Mouse (Mus musculus) G1E-ER4 (cell line): Measurements from ENCODE around the gene Acta2. TPM values are rescaled to one million over a fixed set of nuclear protein-coding genes. Genes with fewer than 3 reads are reported as not detected.

Experiments used
- GATA1 ChIP-seq: IDR thresholded peaks from one replicate; pipeline ENCODE4 v1.8.0; 2012; ENCODE audit warnings: low read length, inconsistent platforms
- polyA plus RNA-seq: library from polyadenylated mRNA; stranded (reverse); fragments of >175 nt; gene quantifications from 2 replicates; pipeline ENCODE4 v1.2.3, GENCODE M21; 2012

Gene Acta2
- polyA plus RNA-seq, 1 experiment = not detected

DNA sequence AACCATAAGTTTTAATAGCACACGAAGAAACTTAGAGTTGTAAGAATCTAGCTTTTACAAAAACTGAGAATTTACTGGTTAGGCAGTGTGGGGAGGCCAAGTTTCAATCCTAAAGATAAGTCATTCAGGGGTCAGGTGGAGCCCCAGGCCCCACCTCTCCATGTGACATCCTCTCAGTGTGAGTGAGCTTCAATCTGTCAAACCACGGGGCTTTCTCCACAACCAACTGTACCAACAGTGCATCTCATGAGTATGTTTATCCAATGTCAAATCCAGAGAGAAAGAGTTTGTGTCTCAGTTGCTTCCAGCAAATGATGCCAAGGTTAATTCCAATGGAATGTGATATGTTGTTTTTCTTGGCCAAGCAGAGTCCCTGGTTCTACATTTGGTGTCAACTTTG lies 29.4 kb upstream of the Acta2 start:
- no peak for TF ChIP-seq GATA1

DNA sequence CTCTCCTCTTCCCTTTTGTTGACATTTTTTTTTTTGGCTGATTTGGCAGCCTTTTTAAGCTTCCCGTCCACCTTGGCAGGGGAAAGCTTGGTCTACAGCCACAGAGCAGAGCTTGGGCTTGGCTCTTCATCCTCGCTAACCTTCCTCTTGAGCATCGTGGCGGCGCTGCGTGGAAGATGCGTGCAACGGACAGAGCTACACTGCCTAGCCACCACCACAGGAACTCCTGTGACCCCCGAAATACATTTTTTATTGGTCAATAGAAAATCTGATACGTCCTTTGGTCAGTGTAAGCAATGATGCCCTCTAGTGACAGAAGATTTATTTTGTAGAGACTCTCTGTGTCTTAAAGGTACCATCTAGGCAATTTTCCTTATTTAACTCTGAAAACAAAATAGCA lies 29.0 kb upstream of the Acta2 start:
- TF ChIP-seq GATA1 = no peak

DNA sequence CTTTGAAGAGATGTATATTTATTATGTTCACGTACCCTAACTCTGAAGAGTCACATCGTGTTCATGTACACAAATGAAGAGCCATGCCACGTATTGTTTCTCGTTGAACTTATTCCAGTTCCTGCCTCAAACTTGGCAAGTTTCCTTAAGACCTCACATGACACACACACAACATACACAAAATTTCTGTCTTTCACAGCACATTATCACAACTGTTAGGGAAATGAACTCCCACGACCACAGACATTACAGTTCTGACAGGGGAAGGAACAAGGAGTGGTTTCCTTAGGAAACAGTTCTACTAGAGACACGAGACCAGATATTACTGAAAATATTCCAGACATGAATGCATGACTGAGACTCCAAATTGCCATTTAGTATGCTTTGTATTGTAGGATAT lies 28.2 kb upstream of the Acta2 start:
- no peak for TF ChIP-seq GATA1

DNA sequence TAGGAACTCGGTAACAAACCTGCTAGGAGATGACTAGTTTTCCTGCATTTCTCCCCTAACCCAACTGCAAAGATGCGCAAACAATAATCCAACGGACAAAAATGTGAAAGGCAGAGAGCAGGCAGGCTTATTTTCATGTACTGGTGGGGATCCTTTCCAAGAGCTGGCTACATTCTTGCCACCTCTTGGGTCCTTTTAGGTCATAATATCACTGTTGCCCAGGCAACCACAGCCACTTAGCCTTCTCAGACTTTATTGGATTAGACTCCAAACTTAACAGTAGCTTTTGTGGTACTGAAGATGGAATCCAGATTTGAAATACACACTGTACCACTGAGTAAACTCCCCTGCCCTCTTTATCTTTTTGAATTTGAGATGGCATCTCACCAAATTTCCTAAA lies 22.7 kb upstream of the Acta2 start:
- no peak for TF ChIP-seq GATA1

DNA sequence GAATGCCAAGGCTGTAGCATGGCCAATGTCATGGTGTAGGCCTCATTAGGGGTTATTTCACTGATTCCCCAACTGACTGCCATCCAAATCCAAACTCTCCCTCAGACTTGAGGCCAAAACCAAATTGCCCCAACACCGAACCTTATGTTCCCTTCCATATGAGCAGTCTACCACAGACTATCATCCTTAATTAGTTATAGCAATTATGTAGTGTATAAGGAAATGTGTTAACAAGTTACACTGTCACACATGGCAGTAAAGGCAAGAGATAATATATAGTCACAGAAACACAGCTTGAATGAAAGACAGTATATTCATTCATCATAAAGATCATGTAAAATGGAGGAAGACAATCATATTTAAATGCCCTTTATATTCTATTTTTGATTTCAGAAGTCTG lies 17.7 kb upstream of the Acta2 start:
- no peak for TF ChIP-seq GATA1

DNA sequence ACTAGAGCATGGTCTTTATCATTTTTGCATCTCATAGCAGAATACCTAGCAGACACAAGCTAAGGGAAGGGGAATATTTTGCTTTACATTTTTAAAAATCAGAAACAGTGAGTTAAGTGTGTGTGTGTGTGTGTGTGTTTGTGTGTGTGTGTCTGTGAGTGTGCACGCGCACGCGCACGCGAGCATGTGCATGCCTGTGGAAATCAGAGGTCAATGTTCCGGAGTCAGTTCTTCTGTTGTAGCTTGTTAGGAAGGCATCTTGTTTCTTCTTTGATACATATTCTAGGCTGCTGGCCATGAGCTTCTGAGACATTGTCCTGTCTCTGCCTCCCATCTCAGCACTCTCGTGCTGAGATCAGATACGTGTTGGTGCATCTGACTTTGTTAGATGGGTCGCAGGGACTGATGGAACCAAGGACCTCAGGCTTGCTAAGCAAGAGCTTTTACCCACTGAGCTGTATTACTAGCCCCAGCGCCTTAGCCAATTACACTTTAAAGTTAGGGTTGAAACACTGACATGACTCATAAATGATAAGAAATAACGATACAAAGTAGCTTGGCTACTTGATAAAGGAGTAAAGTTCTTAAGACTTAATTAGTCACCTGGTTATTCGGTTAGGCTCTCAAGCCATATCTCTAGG lies 15.6 kb upstream of the Acta2 start:
- TF ChIP-seq GATA1 = no peak

DNA sequence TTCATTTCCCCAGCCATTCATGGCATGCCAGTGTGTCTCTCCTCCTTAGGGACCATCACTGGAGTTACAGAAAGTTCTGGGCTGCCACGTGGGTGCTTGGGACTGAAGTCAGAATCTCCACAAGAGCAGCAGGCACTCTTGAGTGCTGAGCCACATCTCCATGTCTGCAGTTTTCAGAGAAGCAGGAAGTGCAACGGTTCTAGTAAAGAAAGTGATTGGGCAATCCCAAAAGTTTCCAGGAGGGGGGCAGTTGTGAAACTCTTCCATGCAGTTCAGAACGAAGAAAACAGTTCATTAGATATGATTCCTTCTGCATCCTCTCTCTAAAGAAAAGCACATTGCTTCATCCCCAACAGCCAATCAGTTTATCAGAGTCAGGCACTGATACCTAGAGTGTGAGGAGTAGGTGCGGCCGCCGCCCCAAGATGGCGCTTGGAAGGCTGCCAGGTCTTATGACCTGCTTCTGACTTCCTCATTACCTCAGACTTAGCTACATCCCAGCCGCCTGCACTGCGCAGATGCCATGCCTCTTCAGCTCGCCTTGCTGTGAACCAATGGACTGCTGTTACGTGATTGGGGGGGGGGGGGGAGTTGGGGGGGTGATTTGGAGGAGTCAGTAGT lies 14.8 kb upstream of the Acta2 start:
- no peak for TF ChIP-seq GATA1

DNA sequence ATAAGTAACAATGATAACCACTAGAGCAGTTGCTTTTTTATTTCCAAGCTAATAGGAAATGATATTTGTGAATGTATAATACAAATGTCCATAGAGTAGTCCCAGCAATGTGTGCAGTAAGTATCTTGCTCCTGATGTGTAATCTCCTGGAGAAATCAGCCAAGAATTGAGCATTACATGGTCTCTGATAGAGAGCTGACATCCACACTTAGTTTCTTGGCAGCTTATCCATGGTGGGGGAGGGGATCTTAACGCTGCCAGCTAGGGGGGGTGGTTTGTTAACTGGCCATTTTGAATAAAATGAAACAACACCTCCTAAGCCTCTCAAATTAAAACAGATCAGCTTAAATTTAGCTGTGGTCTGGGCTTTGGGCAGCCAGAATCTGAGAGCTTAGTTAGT lies 13.6 kb upstream of the Acta2 start:
- no peak for TF ChIP-seq GATA1

DNA sequence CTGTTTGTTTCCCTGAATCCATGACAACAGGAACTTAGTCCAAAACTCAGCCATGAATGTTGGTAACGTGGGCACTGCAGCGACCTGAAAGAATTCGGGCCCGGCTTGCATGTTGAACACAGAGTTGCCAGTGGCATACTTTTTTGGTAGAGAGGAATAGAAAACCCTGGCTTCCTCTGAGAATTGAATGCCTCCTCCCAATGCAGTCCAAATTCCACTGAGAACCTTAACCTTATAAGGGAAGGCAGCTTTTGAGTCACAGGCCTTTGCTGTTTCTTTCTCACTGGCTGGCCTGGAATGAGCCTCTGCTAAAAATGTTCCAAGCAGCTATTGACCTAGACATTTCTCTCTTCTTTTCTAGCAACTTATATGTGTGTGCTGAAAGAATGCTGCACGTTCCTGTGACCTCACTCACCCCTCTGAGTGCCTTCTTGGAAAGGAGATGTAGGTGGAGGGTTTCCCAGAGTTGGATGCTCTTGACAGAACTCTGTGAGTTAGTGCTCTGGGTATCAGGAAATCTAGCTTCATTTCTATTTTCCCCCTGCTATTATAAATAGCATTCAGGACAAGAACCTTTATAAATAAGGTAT lies 10.3 kb upstream of the Acta2 start:
- no peak for TF ChIP-seq GATA1

DNA sequence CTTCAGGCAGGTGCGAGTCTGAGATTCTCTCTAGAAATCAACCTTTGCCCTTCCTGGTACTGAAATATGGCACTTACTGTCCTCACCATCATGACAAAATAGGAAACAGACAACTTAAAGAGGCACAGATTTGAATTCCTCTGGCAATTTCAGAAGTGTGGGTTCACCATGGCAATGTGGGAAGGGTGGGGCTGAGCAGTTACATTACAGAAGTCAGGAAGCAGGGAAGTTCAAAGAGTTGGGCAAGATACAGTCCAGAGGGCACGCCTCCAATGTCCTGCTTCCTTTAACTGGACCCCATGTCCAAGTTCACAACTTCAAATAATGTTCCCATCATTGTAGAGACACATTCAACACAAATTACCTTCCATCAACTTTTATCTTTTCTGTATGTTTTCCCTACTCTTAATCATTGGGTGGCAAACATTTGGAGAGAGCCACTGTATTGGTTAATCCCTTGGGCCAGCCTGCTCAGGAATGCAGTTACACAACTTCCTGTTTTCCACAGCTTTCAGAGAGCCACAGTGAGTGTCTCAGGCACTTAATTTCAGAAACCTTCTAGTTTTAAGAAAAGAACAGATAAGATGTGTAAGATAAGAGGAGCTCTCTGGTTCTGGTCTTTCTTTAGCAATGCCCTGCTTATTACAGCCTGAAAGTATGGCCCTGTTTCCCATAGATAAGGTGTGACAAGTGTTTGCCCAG lies 7.0 kb upstream of the Acta2 start:
- TF ChIP-seq GATA1 = no peak

DNA sequence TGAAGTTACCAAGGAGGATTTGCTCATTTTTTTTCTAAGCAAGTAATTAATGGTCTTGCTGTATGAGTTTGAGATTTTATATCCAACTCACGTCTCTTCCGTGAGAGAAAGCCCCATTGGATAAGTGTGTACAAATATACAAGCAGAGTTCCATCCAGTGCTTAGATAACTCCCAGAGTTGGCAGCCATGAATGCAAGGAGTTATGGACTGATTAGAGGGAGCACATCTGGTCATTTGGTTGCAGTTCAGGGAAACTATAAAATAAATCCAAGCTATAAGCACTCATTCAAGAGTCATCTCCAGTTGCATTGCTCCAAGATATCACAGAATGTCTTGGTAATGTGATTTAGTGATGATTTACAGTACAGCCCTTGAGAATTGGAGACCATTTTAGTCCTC lies 1.5 kb upstream of the Acta2 start:
- TF ChIP-seq GATA1 = no peak

DNA sequence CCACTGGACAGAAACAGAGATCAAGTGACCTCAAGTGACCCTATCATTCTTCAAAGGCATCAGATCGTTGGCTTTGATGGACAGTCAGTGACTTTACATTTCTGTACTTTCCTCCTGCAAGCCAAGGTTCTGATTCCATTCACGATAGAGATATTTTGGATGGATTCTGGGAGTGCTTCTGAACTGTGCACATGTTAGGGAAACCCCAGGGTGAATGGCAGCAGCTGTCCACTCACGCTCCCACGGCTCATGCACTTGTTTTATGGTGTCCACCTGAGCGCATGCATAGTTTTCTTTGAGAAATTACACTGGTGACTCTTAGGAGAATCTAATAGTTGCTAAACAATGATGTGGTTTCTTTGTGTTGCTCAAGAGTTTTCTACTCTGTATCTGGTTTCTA lies 759 bp upstream of the Acta2 start:
- TF ChIP-seq GATA1 = no peak

DNA sequence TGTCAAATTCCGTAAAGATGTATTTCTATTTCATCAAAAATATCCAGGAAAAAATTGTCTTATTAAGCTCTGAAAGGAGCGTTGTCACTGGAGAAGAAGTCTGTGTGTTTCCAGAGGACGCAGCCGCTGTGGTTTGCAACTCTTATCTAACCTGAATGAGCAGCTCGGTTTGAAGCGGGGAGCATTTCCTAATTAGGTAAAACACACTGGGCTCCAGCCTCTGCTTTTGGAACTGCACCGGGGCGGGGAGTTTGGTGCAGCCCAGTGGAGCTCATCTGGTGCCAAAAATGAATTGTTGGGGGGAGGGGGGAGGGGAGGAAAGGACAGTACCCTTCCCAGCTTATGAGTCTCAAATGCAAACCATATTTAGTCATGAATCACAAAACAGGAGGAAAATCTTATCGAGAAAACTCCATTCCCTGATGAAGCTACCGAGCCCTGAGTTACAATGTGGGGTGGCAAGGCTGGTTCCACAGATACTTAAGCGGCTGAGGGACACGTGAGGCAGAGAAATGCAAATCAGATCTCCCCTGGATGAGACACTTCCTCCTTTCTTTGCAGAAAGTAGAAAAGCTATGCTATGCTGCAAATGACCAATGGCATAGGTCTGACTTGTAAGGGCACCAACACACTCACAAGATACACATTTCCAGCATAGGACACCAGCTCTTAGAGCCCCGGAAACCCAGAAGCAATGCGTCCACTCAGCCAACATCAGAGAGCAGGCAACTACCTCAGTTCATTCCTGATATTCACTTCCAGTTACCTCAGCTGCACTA lies 1.1 kb downstream of the Acta2 start:
- TF ChIP-seq GATA1 = no peak

DNA sequence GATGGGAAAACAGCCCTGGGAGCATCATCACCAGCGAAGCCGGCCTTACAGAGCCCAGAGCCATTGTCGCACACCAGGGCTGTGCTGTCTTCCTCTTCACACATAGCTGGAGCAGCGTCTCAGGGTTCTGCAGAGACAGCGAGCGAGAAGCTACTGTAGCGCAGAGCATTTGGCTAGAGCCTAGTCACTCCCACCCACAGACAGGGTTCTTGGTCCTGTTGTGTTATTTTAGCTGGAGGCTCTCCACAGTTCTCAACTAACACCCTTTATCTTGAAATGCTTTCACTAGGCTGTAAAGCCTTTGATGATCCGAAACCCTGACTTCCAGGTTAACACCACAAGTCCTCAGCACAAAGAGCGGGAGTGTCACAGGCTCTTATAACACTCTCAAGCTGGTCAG lies 2.9 kb downstream of the Acta2 start:
- TF ChIP-seq GATA1 = no peak

DNA sequence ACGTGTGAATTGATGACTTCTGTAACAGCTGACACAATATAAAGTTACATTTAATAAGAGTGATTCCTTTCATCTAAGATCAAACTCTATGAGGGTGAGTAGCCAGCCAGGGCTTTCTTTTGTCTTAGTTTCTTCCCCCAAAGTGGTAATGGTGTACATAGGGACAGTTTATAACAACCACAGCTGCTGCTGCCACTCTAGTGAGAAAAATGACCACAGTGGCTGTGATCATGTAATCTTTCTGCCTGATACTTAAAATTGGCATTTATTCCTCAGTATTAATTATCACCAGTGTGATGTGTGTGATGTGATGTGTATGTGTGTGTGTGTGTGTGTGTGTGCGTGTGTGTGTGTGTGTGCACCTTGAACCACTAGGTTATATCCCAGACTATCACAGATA lies 3.5 kb downstream of the Acta2 start:
- TF ChIP-seq GATA1 = no peak

DNA sequence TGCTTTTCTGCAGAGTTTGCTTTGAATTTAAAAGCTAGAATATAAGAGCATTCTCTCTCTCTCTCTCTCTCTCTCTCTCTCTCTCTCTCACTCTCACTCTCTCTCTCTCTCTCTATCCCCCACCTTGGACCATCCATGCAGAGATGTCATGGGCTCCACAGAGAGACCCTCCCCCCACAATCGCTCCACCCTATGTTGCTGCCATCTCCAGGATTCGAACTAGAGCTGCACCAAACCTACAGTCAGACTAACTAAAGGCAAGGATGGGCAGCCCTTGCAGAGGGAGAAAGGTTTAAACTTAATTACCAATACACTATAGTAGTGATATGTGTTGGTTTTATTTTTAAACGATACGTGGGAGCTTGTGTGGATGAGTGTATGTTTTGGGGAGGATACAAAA lies 4.8 kb downstream of the Acta2 start:
- no peak for TF ChIP-seq GATA1
